Mouse (Mus musculus): ENCODE measurements at regions not wholly inside any gene's neighbourhood (a gene's known extent, or its start where the extent isn't known, plus 50 kb on each side); places are given as distances from the start of the nearest gene placed in this dataset.

DNA sequence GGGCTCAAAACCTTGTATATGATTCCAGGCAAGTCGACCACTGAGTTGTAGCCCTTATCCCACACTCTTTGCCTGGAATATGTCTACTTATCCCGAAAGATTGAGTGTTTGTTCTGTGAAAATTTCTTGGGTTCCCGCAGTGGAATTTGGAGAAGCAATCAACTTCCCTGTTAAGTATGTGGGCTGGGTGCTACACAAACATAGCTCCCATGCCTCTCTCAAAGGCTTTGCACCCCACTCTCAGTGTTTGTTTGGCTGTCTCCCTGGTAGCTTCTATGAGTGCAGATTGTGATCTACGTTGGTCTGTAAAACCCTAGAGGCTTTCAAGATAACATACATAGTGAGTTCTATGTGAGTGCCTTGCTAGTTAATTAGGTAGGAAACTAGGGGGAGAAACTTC, 1184.2 kb downstream of the 4930447A16Rik start:
- peak; percentile 69 to 79 for DNase-seq
